ENCODE assay signal across 8 mouse cellular contexts in genomic region chr1:74304339-74304790, GRCm38 (mm10). TPM values are rescaled to one million over a fixed set of nuclear protein-coding genes. Genes with fewer than 3 reads are reported as not detected.
DNase-seq lines count a peak whose midpoint lies in the region; ATAC-seq and TF ChIP-seq lines count a peak whose summit lies in the region.

No protein-coding gene starts in this region.

- H3K27me3 ChIP-seq in forebrain, embryonic 14.5 days (replicated peaks; ENCODE audit: control insufficient read depth, insufficient read depth, low read length), result peaks cover 10% of the 10 kb centered on the region
- no peaks in the 10 kb centered on the region for H3K27me3 ChIP-seq in liver, postnatal 0 days (ENCODE audit: insufficient read depth, low read length)

- no peak for TF ChIP-seq EP300 in liver, postnatal 0 days (IDR thresholded peaks at IDR 0.05; ENCODE audit: low read depth)

- H3K9ac ChIP-seq in forebrain, embryonic 14.5 days (ENCODE audit: low read length), result peak overlapping the region; percentile 48
- H3K9ac ChIP-seq in liver, postnatal 0 days (replicated peaks), result peak overlapping the region; percentile 78

- DNase-seq in adrenal gland, postnatal 14 days, result peak; percentile 59
- DNase-seq in adrenal gland, postnatal 4 days (ENCODE audit: low spot score in 2 of 2), result no peak
- DNase-seq in 3T3-L1 (ENCODE audit: low read depth, low spot score), result peak; percentile 65
- peak; percentile 7 for DNase-seq in forebrain, embryonic 14.5 days (ENCODE audit: low spot score)
- DNase-seq in liver, postnatal 0 days, result no peak
- DNase-seq in right cerebral cortex, postnatal 25 days, result no peak
- no peak for DNase-seq in urinary bladder, postnatal 36 days (ENCODE audit: low spot score in 2 of 2)

- no peak for TF ChIP-seq CTCF in liver, postnatal 0 days (IDR thresholded peaks at IDR 0.05; ENCODE audit: low read depth)

- WGBS in forebrain, embryonic 14.5 days, result 10% methylated on average over 12 of the region's 12 CpGs
- WGBS in liver, postnatal 0 days (ENCODE audit: insufficient replicate concordance), result 3% methylated on average over 12 of the region's 12 CpGs

- peaks cover 9% of the 10 kb centered on the region for H3K4me1 ChIP-seq in forebrain, embryonic 14.5 days (ENCODE audit: control insufficient read depth, insufficient read depth, low read length)
- H3K4me1 ChIP-seq in liver, postnatal 0 days (ENCODE audit: insufficient read depth), result peaks cover 36% of the 10 kb centered on the region

- H3K9me3 ChIP-seq in forebrain, embryonic 14.5 days (replicated peaks; ENCODE audit: control insufficient read depth, low read length), result no peaks in the 10 kb centered on the region
- H3K9me3 ChIP-seq in liver, postnatal 0 days (ENCODE audit: low read length), result no peaks in the 10 kb centered on the region

- peak overlapping the region; percentile 75 for H3K4me2 ChIP-seq in forebrain, embryonic 14.5 days (ENCODE audit: low read length)
- H3K4me2 ChIP-seq in liver, postnatal 0 days (ENCODE audit: low read depth, low read length), result peak overlapping the region; percentile 82

- 0 out of 2 replicates have a peak, but pooled peaks cover 2% of the 10 kb centered on the region for H3K36me3 ChIP-seq in forebrain, embryonic 14.5 days (ENCODE audit: control insufficient read depth, insufficient read depth, low read length)
- H3K36me3 ChIP-seq in liver, postnatal 0 days (replicated peaks; ENCODE audit: insufficient read depth, low read length), result no peaks in the 10 kb centered on the region

- no peak for ATAC-seq in forebrain, embryonic 14.5 days
- peak; percentile 53 for ATAC-seq in liver, postnatal 0 days
- ATAC-seq in monocyte, adult 5-6 weeks (replicated peaks; ENCODE audit: insufficient number of reproducible peaks, low FRiP score, low TSS enrichment, poor library complexity, severe bottlenecking), result no peak

- peak overlapping the region; percentile 40 for H3K4me3 ChIP-seq in forebrain, embryonic 14.5 days (ENCODE audit: low read depth, low read length)
- peak overlapping the region; percentile 70 for H3K4me3 ChIP-seq in liver, postnatal 0 days (ENCODE audit: low read depth, low read length)

- no peak overlapping the region for H3K27ac ChIP-seq in forebrain, embryonic 14.5 days (ENCODE audit: low read depth, low read length)
- H3K27ac ChIP-seq in liver, postnatal 0 days (ENCODE audit: low read depth), result peak overlapping the region; percentile 85

RNA-seq across cellular contexts. Expression of gene Tmbim1, which starts 1.1 kb away (rescaled TPM):
- 66.7 and 82.3 TPM in 2 replicates for total RNA-seq in adrenal gland, postnatal 14 days (2021)
- total RNA-seq in adrenal gland, postnatal 4 days (2021), result 10 to 100 TPM; 65.8 to 72.4 TPM
- polyA plus RNA-seq in forebrain, embryonic 14.5 days (2014; fragmentation: Nextera tagmentation; extraction: Ambion mirVana), result 3.7 and 4.9 TPM in 2 replicates
- polyA plus RNA-seq in liver, postnatal 0 days (2015; fragmentation: Nextera tagmentation; extraction: Ambion mirVana), result 18.5 and 18.7 TPM in 2 replicates
- total RNA-seq in monocyte, adult 5-6 weeks (2017), result 15.8 to 20.8 TPM (median 19.0 TPM) in 3 replicates

RNA-seq across cellular contexts. Expression of gene Pnkd, which starts 19.6 kb away (rescaled TPM):
- 111 and 115 TPM in 2 replicates for total RNA-seq in adrenal gland, postnatal 14 days (2021)
- 10 to 100 TPM; 72.1 to 72.4 TPM for total RNA-seq in adrenal gland, postnatal 4 days (2021)
- polyA plus RNA-seq in forebrain, embryonic 14.5 days (2014; fragmentation: Nextera tagmentation; extraction: Ambion mirVana), result 108 and 114 TPM in 2 replicates
- 46.7 and 50.0 TPM in 2 replicates for polyA plus RNA-seq in liver, postnatal 0 days (2015; fragmentation: Nextera tagmentation; extraction: Ambion mirVana)
- total RNA-seq in monocyte, adult 5-6 weeks (2017), result 14.7 to 18.6 TPM (median 17.1 TPM) in 3 replicates

RNA-seq across cellular contexts. Expression of gene Aamp, which starts 19.8 kb away (rescaled TPM):
- total RNA-seq in adrenal gland, postnatal 14 days (2021), result 155 and 165 TPM in 2 replicates
- 100 to 1,000 TPM; 175 to 177 TPM for total RNA-seq in adrenal gland, postnatal 4 days (2021)
- polyA plus RNA-seq in forebrain, embryonic 14.5 days (2014; fragmentation: Nextera tagmentation; extraction: Ambion mirVana), result 226 and 231 TPM in 2 replicates
- 105 and 109 TPM in 2 replicates for polyA plus RNA-seq in liver, postnatal 0 days (2015; fragmentation: Nextera tagmentation; extraction: Ambion mirVana)
- total RNA-seq in monocyte, adult 5-6 weeks (2017), result 105 to 159 TPM (median 131 TPM) in 3 replicates

RNA-seq across cellular contexts. Expression of gene Gpbar1, which starts 26.0 kb away (rescaled TPM):
- total RNA-seq in adrenal gland, postnatal 14 days (2021), result not detected in 2 replicates
- under 1 TPM in 1 of 2 experiments, not detected in 1; 0.28 TPM for total RNA-seq in adrenal gland, postnatal 4 days (2021)
- 0.17 TPM in 1 of 2 replicates, not detected in the other for polyA plus RNA-seq in forebrain, embryonic 14.5 days (2014; fragmentation: Nextera tagmentation; extraction: Ambion mirVana)
- polyA plus RNA-seq in liver, postnatal 0 days (2015; fragmentation: Nextera tagmentation; extraction: Ambion mirVana), result 0.20 and 0.22 TPM in 2 replicates
- total RNA-seq in monocyte, adult 5-6 weeks (2017), result not detected in 3 replicates

RNA-seq across cellular contexts. Expression of gene Catip, which starts 57.5 kb away (rescaled TPM):
- 0.15 and 0.45 TPM in 2 replicates for total RNA-seq in adrenal gland, postnatal 14 days (2021)
- total RNA-seq in adrenal gland, postnatal 4 days (2021), result under 1 TPM; 0.48 to 0.50 TPM
- polyA plus RNA-seq in forebrain, embryonic 14.5 days (2014; fragmentation: Nextera tagmentation; extraction: Ambion mirVana), result 0.50 and 0.93 TPM in 2 replicates
- 0.11 TPM in 1 of 2 replicates, not detected in the other for polyA plus RNA-seq in liver, postnatal 0 days (2015; fragmentation: Nextera tagmentation; extraction: Ambion mirVana)
- total RNA-seq in monocyte, adult 5-6 weeks (2017), result 0.29 to 3.3 TPM (median 0.96 TPM) in 3 replicates

Comparison
In these comparisons a context has a peak if more than half of its experiments do, and no peak if none do; other contexts are left out.
1. DNase-seq: peak in adrenal gland, postnatal 14 days (single experiment), 3T3-L1 (single experiment) and forebrain, embryonic 14.5 days (single experiment); none in adrenal gland, postnatal 4 days (0 of 2), liver, postnatal 0 days (single experiment), right cerebral cortex, postnatal 25 days (single experiment) and urinary bladder, postnatal 36 days (0 of 2).